Mouse (Mus musculus) gastrocnemius, postnatal 25 days (tissue): ENCODE results near the gene Snd1. TPM values are rescaled to one million over a fixed set of nuclear protein-coding genes. Genes with fewer than 3 reads are reported as not detected.
A peak's percentile ranks its signal among the peaks of the same experiment; 100 is the strongest.
"Not testable (repeated sequence)": the region's sequence is repeated elsewhere in the genome, so short reads cannot be mapped to it uniquely, and the experiment has no call there.

ENCODE experiments used
- DNase-seq: peaks from one replicate; pipeline ENCODE4 v3.0.0; 2022
- total RNA-seq, 2 experiments: library from RNA; stranded (reverse); gene quantifications; 1 replicate in 1 of 2; 2 replicates in 1 of 2; pipeline ENCODE4 v1.2.3; 2021

Snd1 gene
- total RNA-seq, 2 experiments from 2014 or later = 35.4 to 40.7 TPM

GRCm38 (mm10) chr6:28914981-28915380 is 440.0 kb downstream of the Snd1 start:
- no peak for DNase-seq

DNA sequence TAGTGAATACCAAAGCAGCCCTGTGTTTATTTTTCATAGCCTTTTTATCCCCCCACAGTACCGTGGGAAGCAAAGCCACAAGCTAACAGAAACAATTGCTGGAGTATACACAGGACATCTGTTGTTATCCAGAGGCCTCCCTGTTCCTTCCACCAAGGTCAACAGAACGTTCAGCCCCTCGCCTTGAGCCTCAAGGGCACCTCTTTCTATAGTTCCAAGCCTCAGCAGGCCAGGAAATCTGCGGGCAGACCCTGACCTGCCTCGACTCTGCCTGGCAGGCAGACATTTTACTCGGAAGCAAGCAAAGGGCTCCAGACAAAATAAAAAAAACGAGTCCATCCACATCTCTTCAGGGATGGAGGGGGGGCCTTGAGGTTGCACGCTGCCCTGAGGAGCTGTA is 441.7 kb downstream of the Snd1 start:
- DNase-seq = no peak

GRCm38 (mm10) chr6:28919346-28919745 is 444.4 kb downstream of the Snd1 start:
- DNase-seq = no peak

DNA sequence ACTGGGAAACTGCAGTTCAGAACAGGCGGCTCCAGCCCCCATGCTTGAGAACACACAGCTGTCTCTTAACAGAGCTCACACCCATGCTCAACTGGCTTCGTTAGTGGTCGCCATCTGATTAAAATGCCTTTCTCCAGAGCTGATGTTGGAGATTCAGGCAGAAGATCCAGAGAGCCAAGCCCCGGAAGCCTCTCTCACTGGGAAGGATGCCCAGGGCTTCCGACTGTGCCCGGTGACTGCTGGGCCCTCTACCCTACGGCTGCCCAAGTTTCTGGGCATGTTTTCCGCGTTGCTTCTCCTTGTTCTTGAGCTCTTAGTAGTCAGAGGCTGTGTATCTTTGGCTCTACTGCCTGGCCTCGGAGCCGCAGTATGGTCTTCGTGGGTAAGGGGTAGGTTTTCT is 447.4 kb downstream of the Snd1 start:
- DNase-seq = no peak

GRCm38 (mm10) chr6:28923091-28923824 is 448.3 kb downstream of the Snd1 start:
- no peak for DNase-seq

GRCm38 (mm10) chr6:28923837-28924236 is 448.9 kb downstream of the Snd1 start:
- no peak for DNase-seq

DNA sequence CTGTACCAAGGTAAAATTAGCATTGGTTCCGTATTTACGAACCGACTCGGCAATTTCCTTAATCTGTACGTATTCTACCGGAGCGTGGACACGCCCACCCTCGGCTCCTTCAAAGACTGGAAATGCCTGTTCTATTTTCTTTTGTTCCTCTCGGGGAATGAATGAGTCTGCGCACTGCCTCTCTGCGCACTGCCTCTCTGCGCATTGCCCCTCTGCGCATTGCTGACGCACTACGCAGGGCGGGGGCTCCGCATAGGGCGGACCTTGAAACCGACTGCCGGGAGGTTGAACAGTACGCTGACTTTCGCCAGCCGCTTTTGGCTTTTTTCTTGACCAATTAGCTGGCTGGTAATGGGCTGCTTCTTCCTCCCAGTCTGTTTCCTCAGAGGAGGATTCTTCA is 453.0 kb downstream of the Snd1 start:
- not testable (repeated sequence) for DNase-seq

- DNase-seq = not testable (repeated sequence)
These were observed 454.3 kb downstream of the Snd1 start for GRCm38 (mm10) chr6:28929169-28929803.

- no peak for DNase-seq
These were observed 456.3 kb downstream of the Snd1 start for GRCm38 (mm10) chr6:28931234-28931633.

DNA sequence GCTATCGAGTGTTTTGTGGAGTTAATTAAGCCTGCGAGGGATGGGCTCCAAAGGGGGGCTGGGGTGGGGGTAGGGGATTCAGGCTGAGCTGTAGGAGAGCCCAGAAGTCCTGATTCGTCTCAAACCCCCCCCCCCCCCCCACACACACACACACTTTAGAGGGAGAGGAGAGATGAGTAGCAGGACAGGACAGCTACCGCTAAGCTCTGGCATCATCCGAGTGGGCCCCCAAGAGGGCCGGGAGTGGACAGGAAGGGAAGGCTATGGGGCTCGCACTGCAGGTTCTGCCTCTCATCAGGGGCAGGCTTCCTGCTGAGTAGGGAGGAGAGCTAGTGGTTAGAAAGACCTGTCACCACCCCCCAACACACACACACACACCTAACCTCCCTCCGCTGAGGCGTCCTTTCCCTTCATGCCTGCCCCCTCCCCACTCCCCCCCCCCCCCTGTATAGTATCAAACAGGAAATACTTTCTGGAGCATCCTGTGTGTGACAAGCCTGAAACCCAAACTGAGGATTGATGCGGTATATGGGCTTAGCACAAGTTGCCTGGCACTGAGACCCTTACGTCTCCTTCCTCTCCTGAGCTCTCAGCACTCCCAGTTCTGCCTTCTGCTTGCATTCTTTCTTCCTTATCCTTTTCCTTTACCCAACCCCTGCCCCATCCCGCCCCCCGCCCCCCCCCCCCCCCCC is 456.8 kb downstream of the Snd1 start:
- DNase-seq = no peak

GRCm38 (mm10) chr6:28932328-28932937 is 457.5 kb downstream of the Snd1 start:
- no peak for DNase-seq

DNA sequence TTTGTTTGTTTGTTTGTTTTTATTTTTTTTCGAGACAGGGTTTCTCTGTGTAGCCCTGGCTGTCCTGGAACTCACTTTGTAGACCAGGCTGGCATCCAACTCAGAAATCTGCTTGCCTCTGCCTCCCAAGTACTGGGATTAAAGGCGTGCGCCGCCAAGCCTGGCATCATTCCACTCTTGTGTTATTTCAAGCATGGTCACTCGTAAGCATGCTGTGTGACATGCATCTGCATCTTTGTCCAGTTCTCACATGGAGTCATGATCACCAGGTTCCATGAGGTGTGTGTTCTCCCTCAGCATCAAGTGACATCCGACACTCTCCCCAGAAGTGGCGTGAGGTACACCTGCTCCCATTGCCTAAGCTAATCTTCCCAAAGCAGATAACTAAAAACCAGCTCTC is 460.8 kb downstream of the Snd1 start:
- no peak for DNase-seq

- DNase-seq = no peak
These were observed 472.3 kb downstream of the Snd1 start for GRCm38 (mm10) chr6:28947254-28947653.

- peak; percentile 18 for DNase-seq
These were observed 474.3 kb downstream of the Snd1 start for GRCm38 (mm10) chr6:28949269-28949668.

- DNase-seq = no peak
These were observed 480.6 kb downstream of the Snd1 start for GRCm38 (mm10) chr6:28955581-28955980.

- no peak for DNase-seq
These were observed 482.5 kb downstream of the Snd1 start for GRCm38 (mm10) chr6:28957486-28957885.

GRCm38 (mm10) chr6:28963178-28963577 is 488.2 kb downstream of the Snd1 start:
- no peak for DNase-seq

- DNase-seq = no peak
These were observed 490.3 kb downstream of the Snd1 start for GRCm38 (mm10) chr6:28965264-28965663.

DNA sequence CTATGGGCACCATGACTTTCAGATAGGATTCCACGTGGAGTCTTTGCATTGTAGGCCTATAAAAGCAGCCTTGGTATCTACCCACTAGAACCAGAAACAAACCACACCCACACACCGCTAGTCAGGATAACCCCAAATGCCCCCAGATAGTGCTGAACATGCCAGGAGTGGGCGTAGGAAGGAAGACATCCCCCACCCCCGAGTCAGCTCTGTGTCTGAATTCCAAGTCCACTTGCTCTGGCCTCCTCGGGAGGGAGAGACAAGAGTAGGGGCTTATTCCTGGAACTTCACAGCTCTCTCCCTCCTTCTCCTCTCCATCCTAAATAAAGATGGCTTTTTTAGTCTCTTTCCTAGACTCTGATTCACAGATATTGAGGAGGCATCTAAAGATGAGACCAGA is 494.7 kb downstream of the Snd1 start:
- no peak for DNase-seq

DNA sequence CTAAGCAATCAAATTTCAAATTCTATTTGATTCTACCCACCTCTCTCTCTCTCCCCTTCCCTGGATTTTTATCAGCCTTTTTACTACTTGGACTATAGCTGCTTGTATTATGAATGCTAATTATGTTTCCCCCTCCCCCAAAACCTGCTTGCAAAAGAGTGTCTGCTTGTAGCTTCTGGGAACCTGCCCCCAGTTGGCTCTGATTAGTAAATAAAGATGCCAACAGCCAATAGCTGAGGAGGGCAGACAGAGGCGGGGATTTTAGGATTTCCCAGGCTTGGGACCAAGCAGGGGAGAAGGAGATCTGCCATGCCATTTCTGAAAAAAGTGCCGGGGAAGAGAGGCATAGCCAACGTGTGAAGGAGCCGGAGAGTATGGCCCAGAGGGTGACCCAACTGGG is 495.8 kb downstream of the Snd1 start:
- DNase-seq = no peak

GRCm38 (mm10) chr6:28974498-28974897 is 499.6 kb downstream of the Snd1 start:
- DNase-seq = no peak

DNA sequence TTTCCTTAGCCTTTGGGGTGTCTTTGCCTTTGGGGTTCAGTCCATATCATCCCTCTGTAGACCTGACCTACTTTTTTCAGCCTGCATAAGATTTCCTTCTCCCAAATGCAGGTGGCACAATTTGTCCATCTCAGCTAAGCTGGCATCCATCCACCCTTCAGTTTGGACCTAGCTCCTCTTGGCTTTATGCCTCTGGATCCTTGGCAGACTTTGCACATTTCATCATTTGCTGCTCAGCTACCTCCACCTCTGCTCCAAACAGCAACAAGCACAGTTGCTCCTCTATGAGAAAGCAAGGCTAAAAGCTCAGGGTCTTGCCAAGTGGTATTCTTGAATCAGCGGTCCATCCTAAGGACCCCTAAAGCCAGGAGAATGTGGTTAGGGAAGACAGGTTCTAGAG is 500.2 kb downstream of the Snd1 start:
- no peak for DNase-seq

GRCm38 (mm10) chr6:28978031-28978430 is 503.1 kb downstream of the Snd1 start:
- DNase-seq = no peak
